Mouse (Mus musculus) ES-E14 (cell line): ENCODE measurements around the gene Mpo. TPM values are rescaled to one million over a fixed set of nuclear protein-coding genes. Genes with fewer than 3 reads are reported as not detected.

ENCODE experiments used
- DNase-seq: peaks from one replicate; pipeline ENCODE4 v3.0.0-alpha.2; 2013; ENCODE audit warnings: low read depth, low spot score
- H3K27ac ChIP-seq: 2 replicates; pipeline ENCODE4 v1.5.1; 2012; ENCODE audit warnings: low read depth, mild to moderate bottlenecking, low read length, moderate library complexity, mixed read lengths; ENCODE audit not compliant: poor library complexity, insufficient read depth, severe bottlenecking
- H3K36me3 ChIP-seq: 2 replicates; pipeline ENCODE4 v1.6.1; 2012; ENCODE audit warnings: mild to moderate bottlenecking, low read length, moderate library complexity, mixed read lengths; ENCODE audit not compliant: control insufficient read depth, poor library complexity, insufficient read depth, severe bottlenecking
- H3K4me1 ChIP-seq, 2 experiments: fragments of 150-350 bp in 1 of 2; sonication (generic) in 1 of 2; 2 replicates each; pipeline ENCODE4 v1.6.1; 2012; ENCODE audit warnings: low read length in 2 of 2, mild to moderate bottlenecking in 1 of 2, mixed read lengths in 1 of 2; ENCODE audit not compliant: control insufficient read depth in 2 of 2, insufficient read depth in 2 of 2, poor library complexity in 1 of 2
- H3K4me3 ChIP-seq, 2 experiments: fragments of 150-350 bp in 1 of 2; sonication (generic) in 1 of 2; 2 replicates each; pipeline ENCODE4 v1.5.1; 2012; ENCODE audit warnings: low read length in 2 of 2, low read depth in 1 of 2, mild to moderate bottlenecking in 1 of 2, mixed read lengths in 1 of 2; ENCODE audit not compliant: insufficient read depth in 1 of 2, poor library complexity in 1 of 2, severe bottlenecking in 1 of 2
- H3K9ac ChIP-seq: 2 replicates; pipeline ENCODE4 v1.6.1; 2012; ENCODE audit warnings: low read depth, mild to moderate bottlenecking, low read length, mixed read lengths; ENCODE audit not compliant: poor library complexity, insufficient read depth, severe bottlenecking
- H3K9me3 ChIP-seq: fragments of 150-350 bp; sonication (generic); 2 replicates; pipeline ENCODE4 v1.6.1; 2012; ENCODE audit warnings: low read depth, mild to moderate bottlenecking, low read length; ENCODE audit not compliant: control insufficient read depth, insufficient read depth
- CHD2 ChIP-seq: IDR thresholded peaks from 2 replicates; pipeline ENCODE4 v1.6.1; 2014; ENCODE audit warnings: mild to moderate bottlenecking, low read depth, low read length, inconsistent platforms
- HCFC1 ChIP-seq: IDR thresholded peaks from 2 replicates; pipeline ENCODE4 v1.6.1; 2012; ENCODE audit warnings: low read length, inconsistent platforms, borderline replicate concordance; ENCODE audit not compliant: insufficient read depth
- MAFK ChIP-seq: IDR thresholded peaks from 2 replicates; pipeline ENCODE4 v1.6.1; 2014; ENCODE audit warnings: mild to moderate bottlenecking, low read depth, low read length, inconsistent platforms; ENCODE audit not compliant: insufficient read depth
- ZC3H11A ChIP-seq: IDR thresholded peaks from 2 replicates; pipeline ENCODE4 v1.6.1; 2012; ENCODE audit warnings: low read depth, mild to moderate bottlenecking, inconsistent platforms, low read length, borderline replicate concordance
- ZNF384 ChIP-seq: IDR thresholded peaks from 2 replicates; pipeline ENCODE4 v1.6.1; 2012; ENCODE audit warnings: low read depth, low read length, inconsistent platforms
- in situ Hi-C, 2 experiments: fragments of 600-800 bp; cut with MboI; formaldehyde crosslinking; loops; one replicate each; pipeline ENCODE4 v1.15.1; 2025; ENCODE audit warnings: low sequenced_read_pairs in 2 of 2, inconsistent platforms in 1 of 2; ENCODE audit not compliant: unreplicated experiment in 2 of 2
- total RNA-seq: library from RNA; depleted of rRNA; stranded (reverse); fragments of 300-350 nt; gene quantifications from 2 replicates; pipeline ENCODE4 v1.2.3, GENCODE M21; 2012

Gene Mpo
- total RNA-seq, 1 experiment: not detected

- peaks cover 0 to 16% of the 10 kb centered on the region in 2 experiments; a peak in 2 of 4 replicates for H3K4me1 ChIP-seq
- H3K9me3 ChIP-seq: no peaks in the 10 kb centered on the region
- DNase-seq: no peak
- peak overlapping the region; percentile 65; the same call in 1 of the 2 replicates for H3K9ac ChIP-seq
- TF ChIP-seq ZC3H11A: no peak
- TF ChIP-seq MAFK: no peak
- TF ChIP-seq ZNF384: no peak
- no peak for TF ChIP-seq HCFC1
- no peak for TF ChIP-seq CHD2
- no peaks in the 10 kb centered on the region for H3K36me3 ChIP-seq
- H3K27ac ChIP-seq: peak overlapping the region; percentile 3; the same call in 1 of the 2 replicates
- in situ Hi-C loops: no loop called here
- peak overlapping the region; percentile 20 to 38; a peak in 3 of 4 replicates for H3K4me3 ChIP-seq
Measured at GRCm38 (mm10) chr11:87756251-87756820, 37.0 kb upstream of the Mpo start.

GRCm38 (mm10) chr11:87757001-87757954, 36.1 kb upstream of the Mpo start:
- TF ChIP-seq HCFC1 (no peak), ZC3H11A (no peak), CHD2 (no peak), MAFK (no peak), ZNF384 (no peak)
- H3K4me3 ChIP-seq: peak overlapping the region; percentile 20 to 38
- no peaks in the 10 kb centered on the region for H3K36me3 ChIP-seq
- peak overlapping the region; percentile 3; the same call in 1 of the 2 replicates for H3K27ac ChIP-seq
- peak overlapping the region; percentile 54; the same call in 1 of the 2 replicates for H3K9ac ChIP-seq
- in situ Hi-C loops: no loop called here
- peaks cover 0 to 9% of the 10 kb centered on the region in 2 experiments; a peak in 2 of 4 replicates for H3K4me1 ChIP-seq
- no peaks in the 10 kb centered on the region for H3K9me3 ChIP-seq
- DNase-seq: no peak

GRCm38 (mm10) chr11:87758161-87758911, 35.0 kb upstream of the Mpo start:
- no peaks in the 10 kb centered on the region for H3K36me3 ChIP-seq
- no peak for TF ChIP-seq CHD2
- no peak for TF ChIP-seq ZC3H11A
- no peak for TF ChIP-seq MAFK
- TF ChIP-seq HCFC1: no peak
- no peak for TF ChIP-seq ZNF384
- DNase-seq: no peak
- no peak overlapping the region for H3K9ac ChIP-seq
- in situ Hi-C loops: no loop called here
- no peak overlapping the region for H3K4me3 ChIP-seq
- no peak overlapping the region for H3K27ac ChIP-seq
- H3K9me3 ChIP-seq: no peaks in the 10 kb centered on the region
- H3K4me1 ChIP-seq: peaks cover 0 to 13% of the 10 kb centered on the region in 2 experiments; a peak in 1 of 4 replicates

- TF ChIP-seq ZC3H11A: no peak
- TF ChIP-seq ZNF384: no peak
- TF ChIP-seq CHD2: no peak
- TF ChIP-seq HCFC1: no peak
- TF ChIP-seq MAFK: no peak
- Histone ChIP-seq H3K9ac (no peak overlapping the region), H3K27ac (no peak overlapping the region), H3K4me3 (no peak overlapping the region), H3K36me3 (no peaks in the 10 kb centered on the region), H3K9me3 (no peaks in the 10 kb centered on the region), H3K4me1 (peaks cover 0 to 17% of the 10 kb centered on the region in 2 experiments; a peak in 1 of 4 replicates)
- in situ Hi-C loops: no loop called here
- DNase-seq: no peak
Measured at GRCm38 (mm10) chr11:87758957-87759608, 34.3 kb upstream of the Mpo start.
